Mouse (Mus musculus): ENCODE results near the gene Grin2d. TPM values are rescaled to one million over a fixed set of nuclear protein-coding genes. Genes with fewer than 3 reads are reported as not detected.
A peak's percentile ranks its signal among the peaks of the same experiment; 100 is the strongest.

Gene Grin2d
- polyA plus RNA-seq, 1 experiment from 2014 or later = 0.11 TPM

GRCm38 (mm10) chr7:45869787-45870186 is 8.4 kb downstream of the Grin2d start:
- 0 out of 2 replicates have a peak overlapping the region, but pooled peaks have one; percentile 39 for H3K9ac ChIP-seq (ENCODE audit: low read depth, low read length)
- no peak for ATAC-seq (replicated peaks; ENCODE audit: insufficient number of reproducible peaks, low FRiP score, low TSS enrichment)
- WGBS (ENCODE audit: insufficient replicate concordance) = 5% methylated on average over 14 of the region's 14 CpGs
- H3K27me3 ChIP-seq (ENCODE audit: control insufficient read depth, insufficient read depth, low read length) = peaks cover 57% of the 10 kb centered on the region
- H3K4me2 ChIP-seq = peak overlapping the region; percentile 54
- H3K4me1 ChIP-seq (ENCODE audit: control insufficient read depth, insufficient read depth, low read length) = peaks cover 29% of the 10 kb centered on the region
- peak overlapping the region; percentile 13; the same call in 1 of the 2 replicates for H3K4me3 ChIP-seq (ENCODE audit: low read depth, low read length)
- no peak overlapping the region for H3K27ac ChIP-seq (ENCODE audit: low read depth, low read length)
- H3K9me3 ChIP-seq (replicated peaks; ENCODE audit: control insufficient read depth, low read length) = no peaks in the 10 kb centered on the region
- H3K36me3 ChIP-seq (ENCODE audit: control insufficient read depth, insufficient read depth, low read length) = peaks cover 3% of the 10 kb centered on the region

- H3K36me3 ChIP-seq (ENCODE audit: control insufficient read depth, insufficient read depth, low read length) = no peaks in the 10 kb centered on the region
- H3K9ac ChIP-seq (ENCODE audit: low read depth, low read length) = 0 out of 2 replicates have a peak overlapping the region, but pooled peaks have one; percentile 39
- 14% methylated on average over 8 of the region's 8 CpGs for WGBS (ENCODE audit: insufficient replicate concordance)
- H3K27me3 ChIP-seq (ENCODE audit: control insufficient read depth, insufficient read depth, low read length) = peaks cover 57% of the 10 kb centered on the region
- H3K27ac ChIP-seq (ENCODE audit: low read depth, low read length) = no peak overlapping the region
- no peak for ATAC-seq (replicated peaks; ENCODE audit: insufficient number of reproducible peaks, low FRiP score, low TSS enrichment)
- peak overlapping the region; percentile 13; the same call in 1 of the 2 replicates for H3K4me3 ChIP-seq (ENCODE audit: low read depth, low read length)
- H3K4me1 ChIP-seq (ENCODE audit: control insufficient read depth, insufficient read depth, low read length) = peaks cover 23% of the 10 kb centered on the region
- no peaks in the 10 kb centered on the region for H3K9me3 ChIP-seq (replicated peaks; ENCODE audit: control insufficient read depth, low read length)
- H3K4me2 ChIP-seq = peak overlapping the region; percentile 54
Observed at GRCm38 (mm10) chr7:45869107-45869670, 9.0 kb downstream of the Grin2d start.

GRCm38 (mm10) chr7:45867871-45868270 is 10.3 kb downstream of the Grin2d start:
- Histone ChIP-seq H3K9ac (ENCODE audit: low read depth, low read length) (no peak overlapping the region), H3K27me3 (ENCODE audit: control insufficient read depth, insufficient read depth, low read length) (peaks cover 59% of the 10 kb centered on the region), H3K4me1 (ENCODE audit: control insufficient read depth, insufficient read depth, low read length) (peaks cover 17% of the 10 kb centered on the region; the same call in 1 of the 2 replicates), H3K36me3 (ENCODE audit: control insufficient read depth, insufficient read depth, low read length) (no peaks in the 10 kb centered on the region), H3K4me3 (ENCODE audit: low read depth, low read length) (no peak overlapping the region), H3K27ac (ENCODE audit: low read depth, low read length) (no peak overlapping the region), H3K4me2 (no peak overlapping the region), H3K9me3 (replicated peaks; ENCODE audit: control insufficient read depth, low read length) (no peaks in the 10 kb centered on the region)
- ATAC-seq (replicated peaks; ENCODE audit: insufficient number of reproducible peaks, low FRiP score, low TSS enrichment) = no peak
- 27% methylated on average over 2 of the region's 2 CpGs for WGBS (ENCODE audit: insufficient replicate concordance)

- H3K27me3 ChIP-seq (ENCODE audit: control insufficient read depth, insufficient read depth, low read length) = peaks cover 58% of the 10 kb centered on the region
- H3K4me1 ChIP-seq (ENCODE audit: control insufficient read depth, insufficient read depth, low read length) = peaks cover 17% of the 10 kb centered on the region; the same call in 1 of the 2 replicates
- under 1% methylated on average over 102 of the region's 117 CpGs for WGBS (ENCODE audit: insufficient replicate concordance)
- H3K9ac ChIP-seq (ENCODE audit: low read depth, low read length) = peak overlapping the region; percentile 83
- H3K27ac ChIP-seq (ENCODE audit: low read depth, low read length) = 0 out of 2 replicates have a peak overlapping the region, but pooled peaks have one; percentile 41
- H3K4me3 ChIP-seq (ENCODE audit: low read depth, low read length) = peak overlapping the region; percentile 66
- H3K9me3 ChIP-seq (replicated peaks; ENCODE audit: control insufficient read depth, low read length) = no peaks in the 10 kb centered on the region
- H3K4me2 ChIP-seq = peak overlapping the region; percentile 87
- H3K36me3 ChIP-seq (ENCODE audit: control insufficient read depth, insufficient read depth, low read length) = no peaks in the 10 kb centered on the region
- ATAC-seq (replicated peaks; ENCODE audit: insufficient number of reproducible peaks, low FRiP score, low TSS enrichment) = peak; percentile 69
Observed at GRCm38 (mm10) chr7:45865925-45866910, 12.0 kb downstream of the Grin2d start.

GRCm38 (mm10) chr7:45864435-45864834 is 13.7 kb downstream of the Grin2d start:
- WGBS (ENCODE audit: insufficient replicate concordance) = 61% methylated on average over 3 of the region's 3 CpGs
- Histone ChIP-seq H3K4me3 (ENCODE audit: low read depth, low read length) (no peak overlapping the region), H3K4me2 (no peak overlapping the region), H3K27ac (ENCODE audit: low read depth, low read length) (no peak overlapping the region), H3K36me3 (ENCODE audit: control insufficient read depth, insufficient read depth, low read length) (no peaks in the 10 kb centered on the region), H3K4me1 (ENCODE audit: control insufficient read depth, insufficient read depth, low read length) (peaks cover 6% of the 10 kb centered on the region; the same call in 1 of the 2 replicates), H3K9ac (ENCODE audit: low read depth, low read length) (no peak overlapping the region), H3K27me3 (ENCODE audit: control insufficient read depth, insufficient read depth, low read length) (peaks cover 56% of the 10 kb centered on the region), H3K9me3 (replicated peaks; ENCODE audit: control insufficient read depth, low read length) (no peaks in the 10 kb centered on the region)
- ATAC-seq (replicated peaks; ENCODE audit: insufficient number of reproducible peaks, low FRiP score, low TSS enrichment) = no peak

- Histone ChIP-seq H3K4me3 (ENCODE audit: low read depth, low read length) (no peak overlapping the region), H3K27me3 (ENCODE audit: control insufficient read depth, insufficient read depth, low read length) (peaks cover 57% of the 10 kb centered on the region), H3K4me2 (no peak overlapping the region), H3K27ac (ENCODE audit: low read depth, low read length) (no peak overlapping the region), H3K9ac (ENCODE audit: low read depth, low read length) (no peak overlapping the region), H3K4me1 (ENCODE audit: control insufficient read depth, insufficient read depth, low read length) (peaks cover 2% of the 10 kb centered on the region; the same call in 1 of the 2 replicates), H3K36me3 (ENCODE audit: control insufficient read depth, insufficient read depth, low read length) (no peaks in the 10 kb centered on the region), H3K9me3 (replicated peaks; ENCODE audit: control insufficient read depth, low read length) (no peaks in the 10 kb centered on the region)
- 82% methylated on average over 7 of the region's 7 CpGs for WGBS (ENCODE audit: insufficient replicate concordance)
- no peak for ATAC-seq (replicated peaks; ENCODE audit: insufficient number of reproducible peaks, low FRiP score, low TSS enrichment)
Observed at GRCm38 (mm10) chr7:45862804-45863203, 15.4 kb downstream of the Grin2d start.

- Histone ChIP-seq H3K36me3 (ENCODE audit: control insufficient read depth, insufficient read depth, low read length) (no peaks in the 10 kb centered on the region), H3K4me3 (ENCODE audit: low read depth, low read length) (no peak overlapping the region), H3K9me3 (replicated peaks; ENCODE audit: control insufficient read depth, low read length) (no peaks in the 10 kb centered on the region), H3K4me1 (ENCODE audit: control insufficient read depth, insufficient read depth, low read length) (no peaks in the 10 kb centered on the region), H3K9ac (ENCODE audit: low read depth, low read length) (no peak overlapping the region), H3K27me3 (ENCODE audit: control insufficient read depth, insufficient read depth, low read length) (peaks cover 59% of the 10 kb centered on the region), H3K27ac (ENCODE audit: low read depth, low read length) (no peak overlapping the region), H3K4me2 (no peak overlapping the region)
- WGBS (ENCODE audit: insufficient replicate concordance) = 44% methylated on average over 4 of the region's 4 CpGs
- no peak for ATAC-seq (replicated peaks; ENCODE audit: insufficient number of reproducible peaks, low FRiP score, low TSS enrichment)
Observed at GRCm38 (mm10) chr7:45859008-45859407, 19.2 kb downstream of the Grin2d start.

- Histone ChIP-seq H3K9ac (ENCODE audit: low read depth, low read length) (no peak overlapping the region), H3K27me3 (ENCODE audit: control insufficient read depth, insufficient read depth, low read length) (peaks cover 60% of the 10 kb centered on the region), H3K4me3 (ENCODE audit: low read depth, low read length) (peak overlapping the region; percentile 38), H3K27ac (ENCODE audit: low read depth, low read length) (no peak overlapping the region), H3K9me3 (replicated peaks; ENCODE audit: control insufficient read depth, low read length) (no peaks in the 10 kb centered on the region), H3K36me3 (ENCODE audit: control insufficient read depth, insufficient read depth, low read length) (no peaks in the 10 kb centered on the region), H3K4me2 (peak overlapping the region; percentile 67), H3K4me1 (ENCODE audit: control insufficient read depth, insufficient read depth, low read length) (no peaks in the 10 kb centered on the region)
- ATAC-seq (replicated peaks; ENCODE audit: insufficient number of reproducible peaks, low FRiP score, low TSS enrichment) = peak; percentile 50
- 2% methylated on average over 29 of the region's 30 CpGs for WGBS (ENCODE audit: insufficient replicate concordance)
Observed at GRCm38 (mm10) chr7:45856950-45857901, 21.0 kb downstream of the Grin2d start.
